Mouse (Mus musculus) ES-Bruce4 (cell line): ENCODE results near the gene Gramd1b. TPM values are rescaled to one million over a fixed set of nuclear protein-coding genes. Genes with fewer than 3 reads are reported as not detected.

Experiments used
- H3K27ac ChIP-seq: 2 replicates; pipeline ENCODE4 v1.5.1; 2012; ENCODE audit warnings: low read length, inconsistent platforms; ENCODE audit not compliant: insufficient read depth
- H3K27me3 ChIP-seq: 2 replicates; pipeline ENCODE4 v1.6.1; 2012; ENCODE audit warnings: mild to moderate bottlenecking, low read length, inconsistent platforms; ENCODE audit not compliant: control insufficient read depth, poor library complexity, insufficient read depth, severe bottlenecking
- H3K36me3 ChIP-seq: 2 replicates; pipeline ENCODE4 v1.6.1; 2012; ENCODE audit warnings: inconsistent platforms, mild to moderate bottlenecking, low read length, moderate library complexity; ENCODE audit not compliant: control insufficient read depth, poor library complexity, insufficient read depth, severe bottlenecking
- H3K4me1 ChIP-seq: one replicate; pipeline ENCODE4 v1.8.1; 2011; ENCODE audit warnings: low read length; ENCODE audit not compliant: control insufficient read depth, insufficient read depth
- H3K4me3 ChIP-seq: 2 replicates; pipeline ENCODE4 v1.5.1; 2011; ENCODE audit warnings: low read depth, mild to moderate bottlenecking, low read length
- H3K9ac ChIP-seq: 2 replicates; pipeline ENCODE4 v1.6.1; 2012; ENCODE audit warnings: low read depth, mild to moderate bottlenecking, inconsistent platforms; ENCODE audit not compliant: poor library complexity, severe bottlenecking
- H3K9me3 ChIP-seq: replicated peaks from 2 replicates; pipeline ENCODE4 v1.6.1; 2012; ENCODE audit warnings: mild to moderate bottlenecking, low read length, inconsistent platforms; ENCODE audit not compliant: control insufficient read depth, poor library complexity, insufficient read depth, severe bottlenecking
- CTCF ChIP-seq: IDR thresholded peaks from one replicate; pipeline ENCODE4 v1.8.1; 2011; ENCODE audit warnings: low read depth, low read length
- EP300 ChIP-seq: IDR thresholded peaks from 2 replicates; pipeline ENCODE4 v1.6.1; 2011; ENCODE audit warnings: low read depth, low read length; ENCODE audit not compliant: insufficient read depth
- POLR2A ChIP-seq: IDR thresholded peaks from one replicate; pipeline ENCODE4 v1.8.1; 2011; ENCODE audit warnings: low read length; ENCODE audit not compliant: insufficient read depth
- polyA plus RNA-seq: library from polyadenylated mRNA; stranded (reverse); fragments of >200 nt; gene quantifications from 2 replicates; pipeline ENCODE4 v1.2.4, GENCODE M21; 2011; ENCODE audit warnings: low read depth; ENCODE audit not compliant: missing spikeins, insufficient read depth, insufficient read length

The Gramd1b gene
- polyA plus RNA-seq, 1 experiment: 14.2 TPM

DNA sequence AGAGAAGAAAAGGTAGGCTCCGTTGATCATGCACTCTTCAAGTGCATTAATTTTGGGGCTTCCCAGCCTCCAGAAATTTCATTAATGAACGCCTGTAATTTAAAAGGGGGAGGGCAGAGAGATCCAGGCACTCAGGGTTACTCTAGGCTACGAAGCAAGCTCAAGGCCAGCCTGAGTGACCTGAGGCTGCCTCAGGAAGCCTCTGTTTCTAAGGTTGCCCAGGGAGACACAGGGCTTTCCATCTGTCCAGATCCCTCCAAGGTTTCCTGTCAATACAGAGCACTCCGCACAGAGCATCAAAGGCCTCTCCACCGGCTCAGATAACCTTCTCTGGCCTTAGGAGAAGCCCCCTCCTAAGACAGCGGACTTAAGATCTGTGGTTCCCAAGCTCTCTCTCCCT lies 125.4 kb downstream of the Gramd1b start:
- Histone ChIP-seq H3K9me3 (no peaks in the 10 kb centered on the region), H3K9ac (no peak overlapping the region), H3K4me1 (peaks cover 5% of the 10 kb centered on the region), H3K4me3 (no peak overlapping the region), H3K36me3 (no peaks in the 10 kb centered on the region), H3K27me3 (no peaks in the 10 kb centered on the region), H3K27ac (no peak overlapping the region)
- no peak for TF ChIP-seq POLR2A

DNA sequence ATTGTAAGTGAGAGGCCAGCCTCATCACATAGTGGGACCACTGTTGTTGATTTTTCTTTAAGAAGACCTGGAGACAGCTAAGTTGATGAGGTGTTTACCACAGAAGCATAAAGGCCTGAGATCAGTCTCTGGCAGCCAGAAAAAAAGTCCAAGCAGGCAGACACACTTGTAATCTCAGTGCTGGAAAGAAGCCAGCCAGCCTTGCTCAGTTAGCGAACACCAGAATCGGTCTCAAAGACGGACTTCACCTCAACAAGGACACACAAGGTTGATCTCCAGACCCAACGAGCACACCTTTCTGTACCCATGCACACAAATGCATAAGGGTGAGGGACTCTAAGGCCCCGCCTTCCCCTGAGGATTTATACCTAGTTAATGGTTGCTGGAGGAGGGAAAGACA lies 125.9 kb downstream of the Gramd1b start:
- TF ChIP-seq POLR2A (no peak), EP300 (no peak), CTCF (no peak)
- peaks cover 5% of the 10 kb centered on the region for H3K4me1 ChIP-seq
- no peaks in the 10 kb centered on the region for H3K36me3 ChIP-seq
- H3K9ac ChIP-seq: no peak overlapping the region
- H3K4me3 ChIP-seq: no peak overlapping the region
- H3K9me3 ChIP-seq: no peaks in the 10 kb centered on the region
- no peaks in the 10 kb centered on the region for H3K27me3 ChIP-seq
- no peak overlapping the region for H3K27ac ChIP-seq

DNA sequence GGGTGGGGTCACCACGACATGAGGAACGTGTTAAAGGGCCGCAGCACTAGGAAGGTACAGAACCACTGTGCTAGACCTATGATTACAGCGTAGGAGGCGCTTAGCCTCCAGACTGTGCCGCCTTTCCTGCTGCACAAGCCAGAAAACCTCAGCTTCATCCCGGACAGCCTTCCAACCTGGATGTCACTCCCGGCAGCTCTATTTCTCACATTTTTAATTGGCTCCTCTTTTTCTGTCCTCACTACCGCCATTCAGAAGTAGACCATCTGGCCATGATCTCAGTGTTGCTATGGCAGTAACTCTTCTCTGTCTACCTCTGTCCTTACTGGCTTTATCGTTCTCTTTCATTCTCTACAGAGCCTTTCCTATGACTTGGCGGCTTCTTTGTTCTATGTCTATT lies 126.5 kb downstream of the Gramd1b start:
- Histone ChIP-seq H3K36me3 (no peaks in the 10 kb centered on the region), H3K9me3 (no peaks in the 10 kb centered on the region), H3K4me1 (peaks cover 5% of the 10 kb centered on the region), H3K27me3 (no peaks in the 10 kb centered on the region), H3K4me3 (no peak overlapping the region), H3K9ac (no peak overlapping the region), H3K27ac (no peak overlapping the region)
- TF ChIP-seq POLR2A (no peak), CTCF (no peak), EP300 (no peak)

DNA sequence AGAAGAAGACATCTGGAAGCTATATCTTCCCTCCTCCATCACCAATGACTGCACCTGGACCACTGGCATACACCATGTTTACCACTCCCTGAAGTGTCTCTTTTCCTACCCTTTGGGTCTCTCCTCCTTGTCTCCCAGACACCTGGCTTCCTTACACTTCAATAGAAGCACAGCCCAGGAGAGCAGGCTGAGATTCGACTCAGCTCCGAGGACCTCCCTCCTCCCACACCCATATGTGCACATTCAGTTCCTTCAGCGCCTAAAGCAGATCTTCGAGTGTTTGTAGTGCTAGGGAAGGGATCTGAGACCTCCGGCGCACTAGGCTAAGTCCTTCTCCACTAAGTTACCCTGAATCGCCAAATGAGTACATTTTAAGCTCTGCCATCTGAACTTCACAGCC lies 127.4 kb downstream of the Gramd1b start:
- H3K4me3 ChIP-seq: no peak overlapping the region
- no peak for TF ChIP-seq EP300
- TF ChIP-seq POLR2A: no peak
- no peak for TF ChIP-seq CTCF
- no peaks in the 10 kb centered on the region for H3K9me3 ChIP-seq
- H3K36me3 ChIP-seq: no peaks in the 10 kb centered on the region
- H3K27ac ChIP-seq: no peak overlapping the region
- H3K4me1 ChIP-seq: peaks cover 5% of the 10 kb centered on the region
- H3K27me3 ChIP-seq: no peaks in the 10 kb centered on the region
- no peak overlapping the region for H3K9ac ChIP-seq

DNA sequence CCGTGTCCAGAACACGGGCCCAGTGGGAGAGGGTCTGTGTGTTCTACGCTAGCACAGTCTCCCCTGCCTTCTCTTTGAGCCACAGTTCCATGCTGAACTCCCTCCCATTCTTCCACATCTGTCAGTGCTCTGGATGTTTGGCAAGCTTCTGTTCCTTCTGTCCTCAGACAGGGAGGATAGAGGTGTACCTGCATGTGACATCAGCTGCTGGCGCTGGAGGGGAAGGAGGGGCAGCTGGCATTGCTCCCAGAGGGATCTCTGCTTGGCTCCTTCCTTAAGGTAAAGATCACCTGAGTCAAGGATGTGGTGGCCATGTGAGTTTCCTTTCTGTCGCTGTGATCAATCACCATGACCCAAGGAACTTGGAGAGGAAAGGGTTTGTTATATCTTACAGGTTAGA lies 129.4 kb downstream of the Gramd1b start:
- Histone ChIP-seq H3K27ac (no peak overlapping the region), H3K9me3 (no peaks in the 10 kb centered on the region), H3K9ac (no peak overlapping the region), H3K4me1 (peaks cover 5% of the 10 kb centered on the region), H3K4me3 (no peak overlapping the region), H3K36me3 (no peaks in the 10 kb centered on the region), H3K27me3 (no peaks in the 10 kb centered on the region)
- no peak for TF ChIP-seq CTCF

DNA sequence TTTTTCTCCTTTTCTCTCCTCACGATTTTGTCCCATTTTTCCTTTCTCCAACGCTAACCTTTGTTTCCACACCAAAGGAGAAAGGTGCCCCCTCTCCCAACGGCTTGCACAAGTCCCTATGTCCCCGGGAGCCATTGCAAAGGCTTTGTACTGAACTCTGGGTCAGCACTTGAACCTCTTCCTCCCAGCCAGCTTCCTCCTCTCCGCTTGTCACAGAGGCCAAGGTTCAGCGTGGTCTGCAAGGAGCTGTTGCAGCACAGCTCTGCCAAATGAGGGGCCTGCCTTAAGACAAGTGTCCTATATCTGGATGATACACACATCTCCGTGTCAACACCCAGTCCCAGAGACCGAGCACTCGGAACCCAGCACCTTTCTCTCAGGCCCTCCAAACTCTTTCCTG lies 130.3 kb downstream of the Gramd1b start:
- Histone ChIP-seq H3K9ac (no peak overlapping the region), H3K27me3 (no peaks in the 10 kb centered on the region), H3K27ac (no peak overlapping the region), H3K9me3 (no peaks in the 10 kb centered on the region), H3K4me1 (peaks cover 5% of the 10 kb centered on the region), H3K36me3 (no peaks in the 10 kb centered on the region), H3K4me3 (no peak overlapping the region)
- TF ChIP-seq EP300 (no peak), POLR2A (no peak), CTCF (no peak)
